Mouse (Mus musculus) urinary bladder, postnatal 10 days (tissue): ENCODE data around the gene Musk.
"Not testable (repeated sequence)": the region's sequence is repeated elsewhere in the genome, so short reads cannot be mapped to it uniquely, and the experiment has no call there.

ENCODE experiments used
- DNase-seq: peaks from one replicate; pipeline ENCODE4 v3.0.0; 2022; ENCODE audit warnings: low spot score

Gene Musk

DNA sequence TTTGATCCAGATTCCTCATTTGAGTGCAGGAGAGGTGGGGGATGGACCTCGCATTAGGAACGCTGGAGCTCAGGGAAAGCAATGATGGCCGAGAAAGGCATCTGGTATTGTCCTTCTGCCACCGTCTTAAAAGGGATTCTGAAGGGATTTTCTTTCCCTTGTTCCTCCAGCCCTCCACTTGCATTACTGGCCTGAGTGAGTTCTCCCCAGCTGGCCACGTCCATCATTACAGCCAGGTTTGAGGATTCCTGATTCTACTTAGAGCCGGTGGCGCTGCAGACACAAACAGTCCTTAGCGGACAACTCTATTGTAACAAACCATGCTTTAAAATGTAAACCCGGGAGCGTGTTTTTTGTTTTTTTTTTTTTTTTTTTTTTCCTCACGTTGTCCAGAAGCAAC, at the start of gene Musk:
TSS of gene Musk (plus strand) at position 274 of the 400 bp plus-strand sequence.
- DNase-seq = no peak

DNA sequence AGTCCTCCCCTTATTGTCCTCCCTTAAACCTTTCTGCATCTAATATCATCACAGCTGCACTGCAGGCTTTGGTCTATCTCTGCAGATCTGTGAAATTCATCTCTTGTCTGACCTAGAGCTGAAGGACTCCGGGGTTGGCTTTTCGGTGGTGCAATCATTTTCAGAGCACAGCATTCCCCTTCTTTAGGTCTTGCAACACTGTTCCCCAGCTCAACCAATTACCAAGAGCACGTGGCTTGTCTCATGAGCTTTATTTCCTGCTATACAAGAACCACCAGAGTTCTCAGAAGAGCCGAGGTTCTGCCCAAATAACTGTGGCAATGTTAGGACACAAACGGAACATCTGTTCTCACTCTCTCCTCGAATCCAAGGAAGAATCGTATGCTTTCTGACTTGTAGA, 45.3 kb upstream of the Musk start:
- no peak for DNase-seq

DNA sequence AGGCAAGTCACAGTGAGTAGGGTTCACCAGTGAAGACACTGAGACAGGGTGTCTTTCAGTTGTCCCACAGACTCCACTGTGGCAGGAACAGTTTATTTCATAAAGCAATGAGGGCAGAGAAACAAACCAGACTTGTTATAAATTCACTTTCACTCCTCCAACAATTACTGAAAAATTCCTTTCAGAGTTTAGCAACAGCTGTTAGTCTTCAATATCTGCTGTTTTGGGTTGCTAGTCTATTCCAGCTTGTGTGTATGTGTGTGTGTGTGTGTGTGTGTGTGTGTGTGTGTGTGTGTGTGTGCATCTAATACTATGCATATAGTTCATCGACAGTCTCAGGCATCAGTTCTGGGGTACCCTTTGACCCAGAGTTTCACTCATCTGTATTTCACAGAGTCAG, 40.2 kb upstream of the Musk start:
- DNase-seq = no peak

DNA sequence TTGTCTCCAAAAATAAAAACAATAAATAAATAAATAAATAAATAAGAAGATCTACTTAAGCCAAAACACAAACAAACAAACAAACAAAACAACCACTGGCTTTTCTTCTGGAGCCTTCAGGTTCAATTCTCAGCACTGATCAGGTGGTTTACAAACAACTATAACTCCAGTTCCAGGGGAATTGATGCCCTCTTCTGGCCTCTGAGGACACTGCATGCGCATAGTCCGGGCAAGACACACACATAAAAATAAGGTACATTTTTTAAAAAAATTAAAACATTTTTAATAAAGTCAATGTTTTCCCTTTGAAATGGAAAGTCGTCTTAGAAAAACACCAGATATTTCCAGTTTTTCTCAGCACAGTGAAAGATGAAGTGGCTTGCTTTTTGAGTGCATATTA, 33.4 kb upstream of the Musk start:
- DNase-seq = no peak

DNA sequence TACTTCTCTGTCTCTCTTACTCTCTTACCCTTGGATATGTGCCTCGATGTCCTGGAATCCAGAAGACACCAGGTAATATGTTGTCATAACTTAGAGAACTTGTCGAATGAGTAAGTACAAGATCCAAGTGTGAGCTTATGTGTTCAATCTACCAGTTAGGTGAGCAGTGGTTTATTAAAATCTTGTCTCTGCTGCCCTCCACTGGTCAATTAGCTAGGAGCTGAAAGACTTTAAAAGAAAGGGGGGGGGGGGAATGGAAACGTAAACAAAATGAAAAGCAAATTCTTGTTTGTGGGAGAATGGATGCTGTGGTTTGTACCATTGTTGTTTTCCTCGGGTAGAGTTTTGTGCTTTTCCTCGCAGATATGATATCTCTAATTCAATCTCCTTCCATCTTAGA, 32.4 kb upstream of the Musk start:
- no peak for DNase-seq

DNA sequence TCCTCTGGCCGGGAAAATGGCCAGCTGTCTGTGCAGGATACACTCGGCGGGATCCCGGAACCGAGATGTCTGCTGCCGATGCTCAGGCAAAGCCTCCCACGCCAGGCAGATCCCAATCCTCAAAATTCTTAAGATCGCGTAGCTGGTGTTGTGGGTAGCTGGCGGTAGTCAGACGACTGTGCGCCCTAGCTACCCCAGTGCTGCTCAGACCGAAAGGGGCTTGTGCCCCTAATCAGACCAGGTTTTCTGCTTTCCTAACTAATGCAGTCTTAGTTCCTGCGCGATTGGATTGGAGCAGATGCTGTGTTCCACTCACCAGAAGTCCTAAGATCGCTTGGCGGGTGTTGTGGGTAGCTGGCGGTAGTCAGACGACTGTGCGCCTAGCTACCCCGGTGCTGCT, 25.0 kb upstream of the Musk start:
- not testable (repeated sequence) for DNase-seq

DNA sequence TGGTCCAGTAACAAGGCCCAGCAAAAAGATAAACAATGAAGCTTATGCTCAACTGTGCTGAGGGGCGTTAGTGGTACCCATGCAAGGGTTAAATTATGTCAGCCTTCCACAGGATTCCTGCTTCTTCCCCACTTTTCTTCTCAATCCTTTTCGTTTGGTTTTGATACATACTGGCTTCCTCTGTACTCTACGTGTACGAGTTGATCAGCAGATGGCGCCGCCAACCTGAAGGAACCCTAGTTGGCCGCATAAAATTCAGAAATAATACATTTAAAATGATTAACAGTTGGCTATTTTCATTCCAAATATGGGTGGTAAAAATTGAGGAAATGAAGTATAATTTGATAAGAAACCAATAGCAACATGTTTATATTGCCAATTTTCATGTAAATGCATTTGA, 19.5 kb upstream of the Musk start:
- no peak for DNase-seq

DNA sequence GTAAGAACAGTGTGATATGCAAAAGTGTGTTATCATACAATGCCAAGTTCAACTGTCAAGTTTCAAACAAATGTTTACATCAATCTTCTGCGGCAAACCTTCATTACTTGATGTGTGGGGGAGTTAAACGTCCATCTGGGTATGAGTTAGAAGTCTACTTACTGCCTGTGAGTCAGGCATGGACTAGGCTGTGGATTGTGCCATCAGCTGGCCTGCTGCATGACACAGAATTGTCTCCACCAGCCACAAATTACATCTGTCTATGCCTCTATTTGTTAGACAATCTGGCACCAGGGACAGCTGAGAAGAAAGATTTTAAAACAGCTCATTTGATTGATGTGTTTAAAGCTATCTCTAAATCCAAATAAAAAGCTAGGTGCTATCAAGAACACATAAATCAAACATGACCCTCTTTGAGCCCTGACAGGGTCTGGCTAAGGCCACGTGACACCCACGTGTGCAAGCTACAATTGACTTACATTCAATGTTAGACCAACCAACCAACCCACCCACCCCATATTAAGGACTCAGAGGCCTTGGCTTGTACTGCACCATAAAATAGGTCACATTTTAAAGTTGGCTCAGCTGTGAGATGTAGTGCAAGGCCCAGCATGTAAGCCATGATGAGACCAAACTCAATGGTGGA, 16.7 kb upstream of the Musk start:
- no peak for DNase-seq

DNA sequence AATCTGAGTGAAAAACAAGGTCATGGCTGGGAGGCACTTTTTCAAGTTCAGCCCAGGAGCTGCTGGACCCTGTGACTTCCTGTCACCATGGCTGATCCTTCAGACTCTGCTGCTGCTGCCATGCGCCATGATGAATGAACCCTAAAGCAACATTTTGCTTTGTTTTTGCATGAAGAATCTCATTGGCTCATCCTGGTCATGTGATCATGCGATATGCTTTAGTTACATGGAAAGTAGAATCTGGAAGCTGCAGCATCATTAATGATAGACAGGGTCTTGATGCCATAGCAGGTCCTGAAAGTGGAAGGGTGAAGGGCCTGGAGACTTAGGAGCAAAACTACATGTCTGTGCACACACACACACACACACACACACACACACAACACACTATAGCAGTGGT, 15.8 kb upstream of the Musk start:
- DNase-seq = no peak

DNA sequence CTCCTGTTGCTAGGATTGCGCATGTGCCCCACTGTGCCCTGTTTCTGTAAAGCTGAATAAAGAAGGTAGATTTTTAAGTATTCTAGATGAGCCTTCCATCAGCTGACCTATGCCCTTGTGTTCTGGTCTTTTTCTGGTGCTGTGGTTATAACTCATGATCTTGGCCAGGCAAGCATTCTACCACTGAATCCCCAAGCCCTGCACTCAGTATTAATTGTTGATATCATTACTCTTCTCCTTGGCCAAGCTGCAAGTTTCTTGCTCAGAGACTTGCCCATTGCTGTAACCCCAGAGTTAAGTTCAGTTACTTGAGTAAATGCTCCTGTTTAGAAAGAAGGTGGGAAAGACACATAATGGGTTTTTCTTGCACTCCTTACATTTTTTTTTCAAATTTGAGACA, 14.8 kb upstream of the Musk start:
- no peak for DNase-seq

DNA sequence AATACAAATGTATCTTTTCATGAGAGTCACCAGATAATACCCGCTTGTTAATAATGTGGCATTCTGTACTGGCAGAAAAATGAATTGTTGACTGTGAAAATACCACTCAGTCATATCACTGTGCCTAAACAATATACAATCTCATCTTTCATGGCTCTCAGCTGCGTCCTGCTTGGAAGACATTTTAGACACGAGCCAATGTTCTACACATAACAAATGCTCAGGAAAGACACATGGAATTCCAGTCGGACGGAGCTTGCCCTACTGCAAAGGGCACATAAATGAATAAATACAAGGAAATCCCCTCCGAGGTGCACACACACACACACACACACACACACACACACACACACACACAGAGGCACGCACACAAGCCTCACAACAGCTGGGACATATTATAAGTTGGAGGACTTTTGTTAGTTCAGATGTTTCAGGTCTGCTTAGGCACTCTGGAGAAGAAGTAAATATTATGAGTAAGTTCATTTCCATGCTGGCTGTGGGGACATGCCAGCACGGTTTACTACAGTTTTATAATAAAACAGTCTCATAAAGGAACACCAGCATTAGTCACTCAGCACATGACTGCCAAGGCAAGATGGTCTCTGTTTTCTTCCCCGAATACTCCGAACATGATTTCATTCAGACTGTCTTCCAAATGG, 14.1 kb upstream of the Musk start:
- DNase-seq = no peak

DNA sequence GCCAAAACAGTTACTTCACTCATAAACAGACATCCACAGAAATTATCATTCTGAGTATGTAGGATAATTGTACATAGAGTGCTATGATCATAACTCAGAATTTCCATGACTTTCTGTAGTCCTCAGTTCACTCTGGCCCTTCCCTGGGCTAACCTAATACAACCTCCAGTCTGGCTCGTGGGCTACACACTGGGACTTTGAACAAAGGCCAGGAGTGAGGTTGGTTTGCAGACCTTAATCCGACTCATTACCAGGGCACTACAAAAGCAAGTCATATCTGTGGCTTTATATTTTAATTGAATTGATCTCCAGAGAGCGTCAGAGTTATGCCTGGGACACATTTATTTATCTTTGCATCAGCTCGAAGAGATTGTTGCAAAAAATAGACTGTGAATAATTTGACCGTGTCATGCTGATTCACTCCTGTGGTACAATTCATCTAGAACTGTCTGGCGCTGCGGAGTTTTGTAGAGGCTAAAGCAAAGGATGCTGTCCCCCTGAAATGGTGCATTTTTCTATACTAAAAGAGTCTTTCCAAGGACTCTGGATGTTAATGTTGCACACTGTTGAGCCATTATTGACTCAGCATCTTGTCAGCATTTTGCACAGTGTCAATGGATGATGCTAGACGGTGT, 10.4 kb upstream of the Musk start:
- no peak for DNase-seq

DNA sequence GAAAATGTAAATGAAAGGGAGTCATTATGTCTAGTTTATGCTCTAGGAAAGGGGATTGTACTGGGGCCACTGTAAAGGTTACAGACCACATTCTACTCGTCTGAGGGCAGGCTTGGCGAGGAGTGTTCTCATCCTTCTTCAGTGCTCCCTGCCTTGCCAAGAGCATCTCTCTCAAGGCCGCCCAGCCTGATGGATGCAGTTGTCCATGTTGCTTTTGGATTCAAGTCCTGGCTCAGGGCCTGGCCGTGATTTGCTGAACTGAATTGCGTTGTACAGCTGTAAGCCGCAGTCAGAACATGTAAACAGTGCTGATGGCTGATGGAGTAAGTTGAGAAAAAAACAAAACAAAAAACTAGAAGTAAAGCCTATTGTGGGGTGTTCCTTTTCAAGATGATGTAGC, 7.4 kb upstream of the Musk start:
- DNase-seq = no peak

DNA sequence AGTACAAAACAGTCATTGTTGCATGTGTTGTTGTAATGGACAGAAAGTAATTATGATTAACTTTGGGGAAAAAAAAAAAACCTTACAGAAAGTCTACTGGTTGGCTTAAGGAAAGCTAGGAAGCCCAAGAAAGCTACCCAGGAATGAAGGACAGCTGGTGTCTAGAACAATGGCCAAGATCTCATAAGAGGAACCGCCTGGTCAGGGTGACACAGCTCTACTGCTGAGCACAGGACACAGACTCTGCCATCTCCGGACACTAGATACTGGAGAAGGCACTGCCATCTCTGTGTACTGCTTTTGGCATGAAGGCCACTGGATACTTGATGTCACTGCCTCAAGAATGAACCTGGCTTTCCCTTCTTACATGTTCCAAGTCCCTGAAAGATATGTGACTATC, 5.6 kb upstream of the Musk start:
- no peak for DNase-seq

DNA sequence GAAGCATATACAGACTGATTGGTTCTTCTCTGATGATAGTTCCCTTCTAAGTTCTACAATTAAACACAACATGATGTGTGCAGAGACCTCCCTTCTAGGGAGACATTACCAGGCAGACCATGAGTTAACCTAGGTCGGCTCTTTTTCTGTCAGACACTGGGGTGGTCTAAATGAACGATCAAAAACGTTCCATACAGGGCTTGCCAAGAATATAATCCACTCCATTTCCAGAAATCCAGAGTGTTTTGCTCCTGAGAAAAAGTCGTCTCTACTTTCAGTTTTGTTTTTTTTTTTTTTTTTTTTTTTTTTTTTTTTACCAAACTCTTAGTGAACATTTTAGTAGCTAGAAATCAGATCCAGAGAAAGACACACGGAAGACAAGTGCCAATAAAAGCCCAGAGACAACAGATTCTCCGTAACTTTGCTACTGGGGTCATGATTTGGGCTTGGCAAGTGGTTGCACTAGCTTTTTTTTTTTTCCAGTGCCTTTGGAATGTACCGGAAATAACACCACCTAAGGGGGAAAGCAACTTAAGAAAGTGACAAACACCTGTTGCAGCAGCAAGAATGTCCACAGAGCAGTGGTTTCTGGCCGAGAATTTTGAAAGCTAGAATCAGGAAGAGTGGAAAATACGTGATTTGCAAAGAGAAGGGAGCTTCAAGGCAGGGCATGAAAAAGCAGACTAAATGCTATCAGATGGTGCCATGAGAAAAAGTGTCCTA, 769 bp downstream of the Musk start:
- no peak for DNase-seq

DNA sequence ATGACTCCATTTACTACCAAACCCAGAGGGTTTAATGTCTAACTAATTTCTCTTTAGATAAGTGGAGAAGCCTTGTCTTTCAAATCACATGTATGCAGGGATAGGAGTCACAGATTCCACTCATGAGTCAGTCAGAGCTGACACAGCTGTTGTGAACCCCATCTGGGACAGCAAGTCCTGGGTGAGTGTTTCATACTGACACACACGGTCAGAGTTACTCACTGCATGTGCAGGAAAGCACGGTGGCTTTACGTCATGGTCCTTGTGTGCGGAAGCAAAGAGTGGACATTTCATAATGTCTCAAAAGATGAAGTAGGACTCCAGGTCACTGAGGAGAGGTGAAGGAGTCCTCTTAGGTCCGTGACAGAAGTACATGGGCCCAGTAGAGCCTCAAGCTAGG, 3.0 kb downstream of the Musk start:
- DNase-seq = no peak

DNA sequence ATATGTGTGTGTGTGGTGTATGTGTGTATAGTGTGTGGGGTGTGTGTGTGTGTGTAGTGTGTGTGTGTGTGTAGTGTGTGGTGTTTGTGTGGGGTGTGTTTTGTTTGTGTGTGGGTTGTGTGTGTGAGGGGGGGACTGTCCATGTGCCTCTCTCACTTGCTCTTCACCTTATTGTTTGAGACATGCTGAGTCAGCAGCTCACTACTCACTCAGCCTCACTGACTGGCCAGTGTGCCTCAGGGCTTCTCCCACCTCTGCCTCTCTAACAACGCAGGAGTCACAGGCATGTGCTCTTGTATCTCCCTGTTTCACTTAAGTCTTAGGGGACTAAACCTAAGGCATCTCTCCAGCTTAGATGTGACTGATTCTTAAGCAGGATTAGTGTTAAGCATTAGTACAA, 6.1 kb downstream of the Musk start:
- DNase-seq = no peak

DNA sequence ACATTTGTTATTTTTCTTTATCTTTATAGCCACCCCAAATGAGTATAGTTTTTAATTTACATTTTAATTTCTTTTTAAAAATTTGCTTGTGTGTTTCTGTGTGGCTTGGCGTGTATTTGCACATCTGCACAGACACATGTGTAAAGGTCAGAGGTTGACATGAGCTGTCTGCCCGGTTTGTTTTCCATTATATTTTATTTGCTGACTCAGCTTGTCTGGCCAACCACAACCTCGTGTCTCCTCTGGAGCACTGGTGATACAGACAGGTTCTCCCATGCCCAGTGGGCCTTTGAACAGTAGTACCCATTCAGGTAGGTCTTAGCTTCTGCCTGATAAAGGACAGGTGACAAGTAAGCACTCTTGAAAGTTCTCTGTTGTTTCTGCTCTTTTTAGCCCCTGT, 7.3 kb downstream of the Musk start:
- DNase-seq = no peak

DNA sequence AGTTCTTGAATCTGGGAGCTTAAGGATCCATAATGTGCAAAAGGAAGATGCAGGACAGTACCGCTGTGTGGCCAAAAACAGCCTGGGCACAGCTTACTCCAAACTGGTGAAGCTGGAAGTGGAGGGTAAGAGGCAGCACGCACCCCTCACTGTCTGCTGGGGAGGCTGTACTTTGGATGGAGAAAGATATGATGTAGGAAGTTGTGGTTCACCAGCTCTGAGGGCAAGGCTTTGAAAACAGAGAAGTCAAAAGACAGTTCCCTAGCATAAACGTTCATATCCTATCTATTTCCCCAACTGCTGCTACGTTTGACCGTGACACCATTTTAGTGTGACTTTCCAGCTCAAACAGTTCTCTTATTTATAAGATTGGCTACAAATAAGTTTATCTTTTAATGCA, 18.1 kb downstream of the Musk start:
- no peak for DNase-seq

DNA sequence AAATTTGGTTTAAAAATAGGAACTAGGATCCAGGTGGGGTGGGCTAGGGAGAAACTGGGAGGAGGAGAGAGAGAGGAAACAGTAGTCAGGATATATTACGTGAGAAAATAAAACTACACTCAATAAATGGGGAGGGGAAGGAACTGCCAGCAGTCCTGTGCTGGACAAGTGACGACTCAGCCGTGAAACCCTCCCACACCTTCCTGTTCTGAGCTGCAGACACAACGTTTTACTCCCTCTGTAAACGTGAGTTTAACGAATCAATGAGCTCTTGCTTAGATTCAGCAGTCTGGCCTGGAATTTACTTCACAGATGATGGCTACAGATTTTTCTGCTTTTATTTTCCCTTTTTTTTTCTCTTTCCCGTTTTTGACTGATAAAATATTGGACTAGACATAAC, 18.8 kb downstream of the Musk start:
- DNase-seq = no peak

DNA sequence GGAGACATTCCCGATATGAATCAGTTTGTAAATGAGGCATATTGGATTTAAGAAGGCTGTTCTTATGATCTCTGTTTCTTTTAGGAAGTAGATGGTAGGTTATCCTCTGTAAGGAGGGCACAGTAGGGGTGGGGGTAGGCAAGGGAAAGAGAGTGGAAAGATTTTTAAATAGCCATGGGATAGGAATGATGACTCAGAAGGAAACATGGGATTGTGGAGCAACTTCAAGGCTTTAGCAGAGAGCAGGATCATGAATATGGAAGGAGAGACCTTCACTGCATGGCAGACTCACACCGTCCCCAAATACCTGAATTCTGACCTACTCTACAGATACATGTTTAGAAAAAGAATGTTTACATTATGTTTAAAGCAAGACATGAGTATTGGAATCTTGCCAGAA, 21.7 kb downstream of the Musk start:
- DNase-seq = no peak

DNA sequence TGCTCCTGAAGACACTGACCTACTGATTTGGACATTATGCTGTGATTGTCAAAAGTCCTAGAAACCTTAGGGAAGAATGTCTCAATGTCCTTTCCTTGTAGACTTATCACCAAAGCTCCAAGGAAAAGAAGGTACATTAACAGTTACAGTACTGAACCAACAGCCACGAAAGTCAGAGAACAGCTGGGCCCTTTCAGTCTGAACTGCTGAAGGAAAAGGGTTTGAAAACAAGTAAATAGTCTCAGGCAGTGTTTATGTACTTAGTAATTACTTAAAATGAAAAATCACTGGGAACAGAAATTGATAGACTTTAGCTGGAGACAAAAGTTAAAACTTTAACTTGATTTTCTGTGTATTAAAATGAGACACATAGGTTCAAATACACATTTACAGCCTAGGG, 27.6 kb downstream of the Musk start:
- no peak for DNase-seq

DNA sequence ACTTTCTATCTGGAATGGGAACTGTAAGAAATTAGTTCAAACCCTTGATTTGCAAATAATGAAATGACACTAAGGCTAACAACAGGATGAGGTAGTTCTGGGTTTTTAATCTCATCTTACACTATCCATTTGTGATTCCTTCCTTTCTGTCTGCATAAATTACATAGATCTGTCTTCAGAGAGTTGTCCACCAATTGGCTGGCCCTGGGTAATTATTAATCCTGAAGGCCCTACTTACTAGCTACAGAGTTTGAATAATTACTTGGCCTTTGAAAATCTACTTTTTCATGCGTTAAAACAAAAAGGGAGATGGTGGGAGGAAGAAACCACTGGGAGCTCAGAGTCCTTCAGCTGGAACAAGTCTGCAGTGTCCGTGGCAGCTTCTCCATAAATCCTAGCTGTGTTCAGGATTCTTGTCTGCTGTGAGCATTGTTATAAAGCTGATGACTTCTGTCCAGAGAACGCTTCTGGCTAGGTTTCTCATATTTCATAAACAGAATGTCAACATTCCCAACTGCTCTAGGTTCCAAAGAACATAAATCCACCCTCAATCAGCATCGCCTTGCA, 29.3 kb downstream of the Musk start:
- DNase-seq = no peak
